Mouse (Mus musculus) midbrain, embryonic 11.5 days (tissue): Measurements from ENCODE around the gene Slc25a39. TPM values are rescaled to one million over a fixed set of nuclear protein-coding genes. Genes with fewer than 3 reads are reported as not detected.
A peak's percentile ranks its signal among the peaks of the same experiment; 100 is the strongest.

Experiments used
- ATAC-seq: fragments of 200-750 bp; cut with Nextera tagmentation; 2 replicates; pipeline ENCODE4 v1.8.0; 2017; ENCODE audit warnings: moderate TSS enrichment, moderate library complexity; ENCODE audit not compliant: low FRiP score
- DNase-seq: peaks from one replicate; pipeline ENCODE4 v3.0.0; 2015; ENCODE audit warnings: low spot score; ENCODE audit errors: missing footprints
- H3K27ac ChIP-seq: fragments of 300-500 bp; sonication (generic); 2 replicates; pipeline ENCODE4 v1.5.1; 2014; ENCODE audit warnings: low read depth, low read length
- H3K27me3 ChIP-seq: fragments of 300-500 bp; sonication (generic); 2 replicates; pipeline ENCODE4 v1.6.1; 2014; ENCODE audit warnings: mild to moderate bottlenecking, low read length, moderate library complexity, mixed read lengths; ENCODE audit not compliant: control insufficient read depth, insufficient read depth
- H3K36me3 ChIP-seq: fragments of 300-500 bp; sonication (generic); 2 replicates; pipeline ENCODE4 v1.6.1; 2014; ENCODE audit warnings: mild to moderate bottlenecking, low read length, moderate library complexity, mixed read lengths; ENCODE audit not compliant: control insufficient read depth, insufficient read depth
- H3K4me1 ChIP-seq: fragments of 300-500 bp; sonication (generic); 2 replicates; pipeline ENCODE4 v1.6.1; 2014; ENCODE audit warnings: low read length; ENCODE audit not compliant: control insufficient read depth, insufficient read depth
- H3K4me2 ChIP-seq: fragments of 300-500 bp; sonication (generic); 2 replicates; pipeline ENCODE4 v1.6.1; 2014; ENCODE audit warnings: mild to moderate bottlenecking, moderate library complexity
- H3K4me3 ChIP-seq: fragments of 300-500 bp; sonication (generic); 2 replicates; pipeline ENCODE4 v1.5.1; 2014; ENCODE audit warnings: low read depth, low read length
- H3K9ac ChIP-seq: fragments of 300-500 bp; sonication (generic); 2 replicates; pipeline ENCODE4 v1.6.1; 2014; ENCODE audit warnings: low read length
- H3K9me3 ChIP-seq: fragments of 300-500 bp; sonication (generic); 2 replicates; pipeline ENCODE4 v1.6.1; 2016; ENCODE audit warnings: low read length; ENCODE audit not compliant: control insufficient read depth
- WGBS: fragments of 180-500 bp; shearing (Covaris S2); extraction: QIAGEN DNeasy Blood & Tissue Kit; methylation state at CpG from one replicate; pipeline ENCODE4 v1.1.7; 2014; 5-methylcytosine and 5-hydroxymethylcytosine counted together
- polyA plus RNA-seq: library from polyadenylated mRNA; unstranded; fragments of >200 nt; fragmentation: Nextera tagmentation; extraction: Ambion mirVana; gene quantifications from 2 replicates; pipeline ENCODE4 v1.2.1, GENCODE M21; 2014

The Slc25a39 gene
- polyA plus RNA-seq, 1 experiment from 2014 or later, result 193 TPM

GRCm38 (mm10) chr11:102401898-102402500, 5.7 kb downstream of the Slc25a39 start:
- peak overlapping the region; percentile 9; the same call in 1 of the 2 replicates for H3K27ac ChIP-seq

GRCm38 (mm10) chr11:102400513-102401084, 7.1 kb downstream of the Slc25a39 start:
- Histone ChIP-seq H3K36me3 (peaks cover 9% of the 10 kb centered on the region; the same call in 1 of the 2 replicates), H3K27me3 (peaks cover 23% of the 10 kb centered on the region), H3K9ac (no peak overlapping the region), H3K9me3 (no peaks in the 10 kb centered on the region), H3K4me3 (no peak overlapping the region), H3K4me1 (peaks cover 15% of the 10 kb centered on the region), H3K27ac (no peak overlapping the region), H3K4me2 (no peak overlapping the region)
- ATAC-seq (no peak), DNase-seq (no peak)
- WGBS, result 27% methylated on average over 12 of the region's 12 CpGs

More at GRCm38 (mm10) chr11:102401898-102402500, 5.7 kb downstream of the Slc25a39 start:
- peaks cover 9% of the 10 kb centered on the region; the same call in 1 of the 2 replicates for H3K36me3 ChIP-seq
- H3K9ac ChIP-seq, result no peak overlapping the region
- 0 out of 2 replicates have a peak, but pooled peaks have one; percentile 41 for ATAC-seq
- H3K27me3 ChIP-seq, result peaks cover 23% of the 10 kb centered on the region
- peaks cover 19% of the 10 kb centered on the region for H3K4me1 ChIP-seq
- WGBS, result 58% methylated on average over 12 of the region's 12 CpGs
- H3K4me2 ChIP-seq, result no peak overlapping the region
- no peak for DNase-seq
- H3K4me3 ChIP-seq, result no peak overlapping the region
- no peaks in the 10 kb centered on the region for H3K9me3 ChIP-seq

GRCm38 (mm10) chr11:102399610-102400072, 8.1 kb downstream of the Slc25a39 start:
- Histone ChIP-seq H3K9me3 (no peaks in the 10 kb centered on the region), H3K9ac (no peak overlapping the region), H3K36me3 (peaks cover 9% of the 10 kb centered on the region; the same call in 1 of the 2 replicates), H3K4me2 (peak overlapping the region; percentile 33), H3K27ac (no peak overlapping the region), H3K27me3 (peaks cover 23% of the 10 kb centered on the region), H3K4me3 (no peak overlapping the region), H3K4me1 (peaks cover 23% of the 10 kb centered on the region)
- 2% methylated on average over 33 of the region's 34 CpGs for WGBS
- ATAC-seq (no peak), DNase-seq (peak; percentile 89)

GRCm38 (mm10) chr11:102399107-102399506, 8.6 kb downstream of the Slc25a39 start:
- Histone ChIP-seq H3K27ac (no peak overlapping the region), H3K36me3 (peaks cover 4% of the 10 kb centered on the region; the same call in 1 of the 2 replicates), H3K4me1 (peaks cover 28% of the 10 kb centered on the region), H3K9ac (no peak overlapping the region), H3K4me2 (no peak overlapping the region), H3K27me3 (peaks cover 23% of the 10 kb centered on the region), H3K9me3 (no peaks in the 10 kb centered on the region), H3K4me3 (no peak overlapping the region)
- ATAC-seq (no peak), DNase-seq (no peak)
- 21% methylated on average over 15 of the region's 15 CpGs for WGBS

GRCm38 (mm10) chr11:102398007-102398825, 9.5 kb downstream of the Slc25a39 start:
- Histone ChIP-seq H3K36me3 (peaks cover 3% of the 10 kb centered on the region; the same call in 1 of the 2 replicates), H3K9ac (no peak overlapping the region), H3K9me3 (no peaks in the 10 kb centered on the region), H3K27ac (no peak overlapping the region), H3K27me3 (peaks cover 23% of the 10 kb centered on the region), H3K4me2 (no peak overlapping the region), H3K4me1 (peaks cover 34% of the 10 kb centered on the region), H3K4me3 (no peak overlapping the region)
- 84% methylated on average over 20 of the region's 20 CpGs for WGBS
- no peak for ATAC-seq
- peak; percentile 79 for DNase-seq

- no peaks in the 10 kb centered on the region for H3K36me3 ChIP-seq
- no peak overlapping the region for H3K9ac ChIP-seq
- ATAC-seq (no peak), DNase-seq (no peak)
- H3K4me2 ChIP-seq, result 0 out of 2 replicates have a peak overlapping the region, but pooled peaks have one; percentile 6
- peaks cover 37% of the 10 kb centered on the region for H3K4me1 ChIP-seq
- 79% methylated on average over 7 of the region's 7 CpGs for WGBS
- H3K9me3 ChIP-seq, result no peaks in the 10 kb centered on the region
- H3K27ac ChIP-seq, result no peak overlapping the region
- H3K4me3 ChIP-seq, result no peak overlapping the region
- peaks cover 23% of the 10 kb centered on the region for H3K27me3 ChIP-seq
Observed at GRCm38 (mm10) chr11:102396671-102397141, 11.0 kb downstream of the Slc25a39 start.

GRCm38 (mm10) chr11:102396263-102396662, 11.5 kb downstream of the Slc25a39 start:
- ATAC-seq, result no peak
- Histone ChIP-seq H3K4me2 (peak overlapping the region; percentile 74), H3K4me3 (no peak overlapping the region), H3K4me1 (peaks cover 37% of the 10 kb centered on the region), H3K9ac (no peak overlapping the region), H3K27me3 (peaks cover 23% of the 10 kb centered on the region), H3K36me3 (no peaks in the 10 kb centered on the region), H3K27ac (no peak overlapping the region), H3K9me3 (no peaks in the 10 kb centered on the region)
- no peak for DNase-seq
- 63% methylated on average over 6 of the region's 6 CpGs for WGBS

- 0 out of 2 replicates have a peak overlapping the region, but pooled peaks have one; percentile 10 for H3K9ac ChIP-seq
- ATAC-seq (peak; percentile 36; the same call in 1 of the 2 replicates), DNase-seq (no peak)
- peaks cover 37% of the 10 kb centered on the region for H3K4me1 ChIP-seq
- 0% methylated on average over 5 of the region's 5 CpGs for WGBS
- H3K27ac ChIP-seq, result peak overlapping the region; percentile 49
- H3K9me3 ChIP-seq, result no peaks in the 10 kb centered on the region
- H3K4me2 ChIP-seq, result peak overlapping the region; percentile 74
- no peaks in the 10 kb centered on the region for H3K36me3 ChIP-seq
- H3K4me3 ChIP-seq, result peak overlapping the region; percentile 59; the same call in 1 of the 2 replicates
- H3K27me3 ChIP-seq, result peaks cover 19% of the 10 kb centered on the region
Observed at GRCm38 (mm10) chr11:102395250-102395649, 12.5 kb downstream of the Slc25a39 start.
